Mouse (Mus musculus): ENCODE results near the gene Stap2.

- TF ChIP-seq POLR2A (IDR thresholded peaks at IDR 0.05; ENCODE audit: borderline replicate concordance, control insufficient read depth, low read depth, low read length) (no peak), CTCF (IDR thresholded peaks at IDR 0.05; ENCODE audit: control insufficient read depth, insufficient read depth, low read length) (no peak)
Measured at GRCm38 (mm10) chr17:55996007-55996406, 9.4 kb downstream of the Stap2 start.
